Mouse (Mus musculus) left cerebral cortex, adult 8-10 months (tissue): Measurements from ENCODE around the gene 2810004N23Rik. TPM values are rescaled to one million over a fixed set of nuclear protein-coding genes. Genes with fewer than 3 reads are reported as not detected.
A peak's percentile ranks its signal among the peaks of the same experiment; 100 is the strongest.
"Not testable (repeated sequence)": the region's sequence is repeated elsewhere in the genome, so short reads cannot be mapped to it uniquely, and the experiment has no call there.

Experiments
- DNase-seq, 2 experiments: peaks; one replicate each; pipeline ENCODE4 v3.0.0; 2022; ENCODE audit warnings: low spot score in 2 of 2
- total RNA-seq, 4 experiments: library from RNA; stranded (reverse); gene quantifications; 2 replicates each; pipeline ENCODE4 v1.2.4; 2022

The 2810004N23Rik gene
- total RNA-seq, 4 experiments from 2014 or later = 17.7 to 20.5 (median 19.6) TPM

- DNase-seq = no peak
Measured at GRCm38 (mm10) chr8:124866669-124867068, 3.7 kb upstream of the 2810004N23Rik start.

GRCm38 (mm10) chr8:124863729-124864128 lies 809 bp upstream of the 2810004N23Rik start:
- DNase-seq = no peak

- no peak for DNase-seq
Measured at GRCm38 (mm10) chr8:124863163-124863677, 300 bp upstream of the 2810004N23Rik start.

- no peak for DNase-seq
Measured at GRCm38 (mm10) chr8:124860188-124860587, 2.7 kb downstream of the 2810004N23Rik start.

GRCm38 (mm10) chr8:124859466-124859865 lies 3.5 kb downstream of the 2810004N23Rik start:
- DNase-seq = no peak

GRCm38 (mm10) chr8:124853511-124853910 lies 9.4 kb downstream of the 2810004N23Rik start:
- DNase-seq = no peak

- DNase-seq = no peak
Measured at GRCm38 (mm10) chr8:124845573-124845972, 17.3 kb downstream of the 2810004N23Rik start.

GRCm38 (mm10) chr8:124845131-124845530 lies 17.8 kb downstream of the 2810004N23Rik start:
- no peak for DNase-seq

GRCm38 (mm10) chr8:124842929-124843328 lies 20.0 kb downstream of the 2810004N23Rik start:
- DNase-seq = not testable (repeated sequence)

- DNase-seq = no peak
Measured at GRCm38 (mm10) chr8:124841775-124842174, 21.1 kb downstream of the 2810004N23Rik start.

GRCm38 (mm10) chr8:124840900-124841299 lies 22.0 kb downstream of the 2810004N23Rik start:
- no peak for DNase-seq

GRCm38 (mm10) chr8:124839371-124839770 lies 23.5 kb downstream of the 2810004N23Rik start:
- no peak for DNase-seq

GRCm38 (mm10) chr8:124837956-124838355 lies 25.0 kb downstream of the 2810004N23Rik start:
- DNase-seq = no peak

- DNase-seq = no peak
Measured at GRCm38 (mm10) chr8:124836907-124837306, 26.0 kb downstream of the 2810004N23Rik start.

GRCm38 (mm10) chr8:124836273-124836672 lies 26.6 kb downstream of the 2810004N23Rik start:
- DNase-seq = no peak

GRCm38 (mm10) chr8:124835848-124836247 lies 27.1 kb downstream of the 2810004N23Rik start:
- no peak for DNase-seq

- no peak for DNase-seq
Measured at GRCm38 (mm10) chr8:124833430-124834205, 29.3 kb downstream of the 2810004N23Rik start.

GRCm38 (mm10) chr8:124831941-124832340 lies 31.0 kb downstream of the 2810004N23Rik start:
- DNase-seq = no peak

- DNase-seq = no peak
Measured at GRCm38 (mm10) chr8:124831531-124831930, 31.4 kb downstream of the 2810004N23Rik start.

- DNase-seq = no peak
Measured at GRCm38 (mm10) chr8:124830050-124830449, 32.9 kb downstream of the 2810004N23Rik start.

GRCm38 (mm10) chr8:124828561-124829240 lies 34.2 kb downstream of the 2810004N23Rik start:
- DNase-seq = peak in 1 of 2 experiments; percentile 39

- DNase-seq = peak in 1 of 2 experiments; percentile 15
Measured at GRCm38 (mm10) chr8:124827387-124827786, 35.5 kb downstream of the 2810004N23Rik start.
